Mouse (Mus musculus): ENCODE data around the gene Zbtb16.
A peak's percentile ranks its signal among the peaks of the same experiment; 100 is the strongest.

Gene Zbtb16

GRCm38 (mm10) chr9:48671841-48672240 is 164.2 kb downstream of the Zbtb16 start:
- no peak for DNase-seq (ENCODE audit: low read depth)

DNA sequence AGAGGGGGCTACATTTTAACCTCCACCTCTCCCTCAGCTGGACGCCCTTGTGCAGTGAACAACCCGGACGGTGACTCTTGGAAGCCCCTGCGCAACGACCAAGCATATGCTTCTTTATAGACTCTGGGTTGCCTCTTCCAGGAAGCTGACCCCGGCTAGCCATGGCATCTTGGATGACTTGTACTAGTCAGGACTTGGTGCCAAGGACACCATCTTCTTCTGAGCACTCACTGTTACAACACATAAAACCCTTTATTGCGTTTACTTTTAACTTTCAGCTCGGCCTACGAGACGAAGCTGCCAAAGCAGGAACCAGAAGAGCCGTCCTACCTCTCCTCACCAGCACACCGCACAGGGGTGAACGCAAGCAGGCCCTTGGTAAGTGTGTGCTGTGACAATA is 165.9 kb downstream of the Zbtb16 start:
- no peak for DNase-seq (ENCODE audit: low read depth)

DNA sequence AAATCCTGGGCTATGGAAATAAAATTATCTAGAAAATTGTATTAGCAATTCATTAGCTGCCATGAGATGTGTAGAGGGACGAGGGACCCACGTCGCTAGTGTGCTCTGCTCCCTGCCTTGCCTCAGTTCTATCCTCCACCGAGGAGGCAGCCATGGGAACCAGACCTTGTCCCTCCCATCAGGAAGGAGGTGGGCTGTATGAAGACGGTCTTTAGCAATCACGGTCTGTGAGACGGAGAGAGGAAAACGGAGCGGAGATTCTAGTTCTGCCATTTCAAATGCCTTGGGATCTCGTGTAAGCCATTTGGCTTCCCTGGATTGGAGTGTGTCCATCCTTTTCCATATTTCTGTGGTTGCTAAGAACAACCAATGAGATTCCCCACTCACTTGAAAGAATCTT is 166.3 kb downstream of the Zbtb16 start:
- DNase-seq (ENCODE audit: low read depth): no peak

DNA sequence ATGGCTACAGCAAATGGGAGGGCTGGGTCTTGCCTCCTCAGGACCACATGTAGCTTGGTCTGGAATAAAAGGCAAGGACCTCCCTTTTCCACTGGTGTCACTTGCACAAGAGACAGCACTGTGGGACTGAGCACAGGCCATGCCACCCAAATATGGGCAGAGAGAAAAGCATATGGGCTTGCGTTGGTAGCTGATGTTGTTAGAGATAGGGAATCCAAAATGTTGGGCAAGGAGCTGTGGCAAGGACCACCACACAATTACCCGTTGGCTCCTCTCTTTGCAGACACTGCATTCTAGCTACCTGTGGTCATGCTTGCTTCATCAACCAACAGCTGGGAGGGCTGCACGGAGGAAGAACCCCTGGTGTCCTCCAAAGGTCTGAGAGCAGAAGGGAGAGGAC is 169.3 kb downstream of the Zbtb16 start:
- DNase-seq (ENCODE audit: low read depth): no peak

DNA sequence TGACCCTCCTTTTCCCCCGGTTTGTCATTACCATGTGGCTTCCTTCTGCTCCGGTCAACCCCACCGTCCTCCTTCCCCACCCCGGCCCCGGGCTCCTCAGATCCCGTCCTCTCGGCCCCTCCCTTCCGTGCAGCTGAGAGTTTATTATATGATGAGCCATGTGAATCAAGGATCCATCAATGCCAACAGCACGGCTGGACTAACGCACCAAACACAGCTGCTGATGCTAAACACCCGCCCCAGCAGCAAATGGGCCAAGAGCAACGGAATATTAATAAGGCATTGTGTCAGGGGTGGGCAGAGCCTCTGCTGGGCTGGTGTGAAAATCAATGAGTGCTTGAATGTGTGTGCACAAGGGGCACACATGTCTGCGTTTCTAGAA is 173.0 kb downstream of the Zbtb16 start:
- no peak for DNase-seq (ENCODE audit: low read depth)

DNA sequence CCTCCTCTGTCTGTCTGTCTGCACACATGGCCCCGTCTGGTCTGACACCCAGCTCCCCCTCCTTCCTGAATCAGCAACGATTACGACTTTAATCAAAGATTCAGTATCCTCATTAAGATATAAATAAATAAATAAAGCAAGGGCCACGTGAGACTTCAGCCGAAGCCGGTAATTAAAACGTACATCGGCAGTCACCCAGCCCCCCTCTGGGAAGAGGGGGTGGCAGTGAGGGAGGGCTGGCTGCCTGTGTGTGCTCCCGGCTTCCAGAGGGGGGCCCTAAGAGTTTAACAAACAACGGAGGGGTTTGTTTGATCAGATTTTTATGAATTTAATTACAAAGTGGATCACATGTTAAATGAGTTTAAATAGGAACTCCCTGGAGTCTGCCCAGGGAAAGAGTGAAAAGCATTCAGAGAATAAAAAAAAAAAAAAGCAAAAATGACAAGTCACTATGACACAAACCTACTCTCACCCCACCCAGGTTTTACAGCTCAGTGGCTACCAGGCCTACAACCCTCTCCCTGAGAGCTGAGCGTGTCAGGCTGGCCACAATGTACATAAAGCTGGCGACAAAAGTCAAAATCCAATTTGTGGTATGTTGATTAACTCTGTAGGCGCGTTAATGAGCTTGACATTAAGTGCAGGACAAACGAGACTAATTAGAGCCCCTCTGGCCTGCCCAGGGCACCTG is 173.5 kb downstream of the Zbtb16 start:
- no peak for DNase-seq (ENCODE audit: low read depth)

- DNase-seq (ENCODE audit: low read depth): no peak
These were observed 174.6 kb downstream of the Zbtb16 start for GRCm38 (mm10) chr9:48661225-48662023.

DNA sequence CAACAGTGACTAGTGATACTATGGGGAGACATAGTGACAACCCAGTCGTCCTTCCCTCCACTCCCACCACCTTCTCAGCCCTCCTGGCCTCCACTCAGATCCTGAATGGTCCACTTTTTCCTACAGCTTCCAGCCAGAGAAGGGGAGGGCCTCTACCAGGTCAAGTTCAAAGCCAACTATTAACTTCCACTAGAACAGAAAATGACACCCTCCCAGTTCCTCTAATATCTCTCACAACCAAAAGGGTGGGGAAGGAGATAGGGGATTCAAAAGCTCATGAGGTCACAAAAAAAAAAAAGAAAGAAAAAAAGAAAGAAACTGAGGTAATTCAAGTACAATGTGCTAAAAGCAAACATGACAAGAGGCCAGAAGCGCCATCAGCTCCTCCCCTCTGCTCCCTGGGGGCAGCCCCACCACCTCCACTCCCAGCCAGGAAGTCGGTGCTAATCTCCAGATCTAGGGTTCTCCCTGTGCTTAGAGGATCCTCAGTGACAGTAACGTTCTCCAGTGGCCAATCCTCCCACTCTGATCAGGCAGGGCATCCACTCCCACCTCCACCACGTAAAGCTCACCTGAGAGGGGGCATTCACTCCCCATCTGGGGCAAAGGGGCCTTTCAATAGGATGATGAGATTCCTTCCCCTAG is 180.4 kb downstream of the Zbtb16 start:
- DNase-seq (ENCODE audit: low read depth): no peak

DNA sequence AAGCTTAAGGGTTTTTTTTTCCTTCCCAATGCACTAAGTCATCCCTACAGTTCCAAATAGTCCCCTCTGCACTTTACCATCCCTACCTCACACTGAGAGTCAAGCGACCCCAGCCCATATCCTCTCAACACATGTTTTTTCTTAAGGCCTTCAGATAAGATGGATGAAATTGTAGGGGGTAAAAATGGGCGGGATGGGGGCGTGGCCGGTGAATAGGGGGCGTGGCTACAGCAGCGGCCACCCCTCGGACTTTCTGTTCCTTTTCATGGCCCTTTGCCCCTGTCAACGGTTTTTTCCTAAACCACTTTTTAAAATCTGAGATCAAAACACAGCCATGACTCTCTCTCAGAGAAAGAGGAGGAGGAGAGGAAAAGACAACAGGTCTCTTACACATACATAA is 181.3 kb downstream of the Zbtb16 start:
- no peak for DNase-seq (ENCODE audit: low read depth)

DNA sequence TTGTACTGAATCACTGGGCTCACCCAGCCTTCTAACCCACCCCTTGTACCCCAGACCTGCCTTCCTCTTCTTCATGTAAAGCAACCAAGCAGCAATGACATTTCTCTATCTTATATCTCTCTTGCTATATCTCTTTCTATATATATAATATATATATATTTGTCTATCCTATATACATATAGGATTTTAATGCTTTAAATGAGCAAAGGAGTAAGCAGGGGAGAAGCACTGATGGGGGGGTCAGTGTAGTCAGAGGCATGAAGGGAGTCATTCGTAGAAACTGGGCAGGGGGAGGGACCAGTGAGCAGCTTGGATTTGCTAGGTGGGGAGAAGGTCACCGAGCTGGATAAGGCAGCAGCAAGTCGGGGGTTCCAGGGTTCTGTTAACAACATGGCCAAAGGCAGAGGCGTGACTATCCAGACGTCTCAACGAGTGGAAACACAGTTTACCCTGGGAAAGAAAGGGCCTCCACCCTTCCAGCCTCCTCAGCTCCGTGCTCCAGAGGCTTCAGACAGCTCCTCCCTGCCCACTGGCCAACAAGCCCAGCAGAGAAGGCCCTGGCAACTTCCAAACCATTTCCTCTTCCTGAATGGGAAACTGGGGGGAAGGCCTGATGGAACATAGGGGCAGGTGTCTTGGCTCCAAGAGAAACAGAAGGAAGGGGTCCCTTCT is 182.5 kb downstream of the Zbtb16 start:
- DNase-seq (ENCODE audit: low read depth): no peak

DNA sequence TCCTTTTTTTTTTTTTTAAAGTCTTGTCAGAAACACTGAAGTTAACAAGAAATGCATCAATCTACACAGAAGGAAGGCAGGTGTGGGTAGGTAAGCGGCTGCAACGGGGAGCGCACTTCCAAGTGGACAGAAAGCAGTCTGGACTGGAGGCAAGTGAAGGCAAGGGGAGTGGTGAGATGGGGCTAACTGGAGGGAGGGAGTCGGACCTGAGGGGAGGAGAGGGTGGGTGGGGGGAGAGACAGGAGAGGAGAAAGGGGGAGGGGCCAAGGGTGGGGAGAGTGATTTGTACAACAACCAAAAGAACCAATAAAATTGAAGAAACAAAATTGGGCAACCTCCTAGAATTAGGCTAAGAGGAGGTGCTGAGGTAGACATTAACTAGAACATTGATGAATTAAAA is 184.0 kb downstream of the Zbtb16 start:
- no peak for DNase-seq (ENCODE audit: low read depth)

DNA sequence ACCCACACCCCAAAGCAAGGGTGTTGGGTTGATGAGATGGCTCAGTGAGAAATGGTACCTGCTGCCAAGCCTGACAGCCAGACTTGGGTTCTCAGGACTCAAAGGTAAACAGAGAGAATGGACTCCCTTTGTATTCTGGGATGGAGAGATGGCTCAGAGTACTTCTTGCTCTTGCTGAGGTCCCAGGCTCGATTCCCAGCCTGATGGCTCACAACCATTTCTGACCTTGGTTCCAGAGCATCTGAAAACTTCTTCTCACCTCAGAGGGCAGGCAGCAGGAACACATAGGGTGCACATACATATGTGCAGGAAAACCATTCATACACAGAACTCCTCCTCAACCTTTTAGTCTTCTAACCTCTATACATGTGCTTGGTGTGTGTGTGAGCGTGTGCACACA is 185.2 kb downstream of the Zbtb16 start:
- no peak for DNase-seq (ENCODE audit: low read depth)

GRCm38 (mm10) chr9:48649851-48650685 is 186.0 kb downstream of the Zbtb16 start:
- no peak for DNase-seq (ENCODE audit: low read depth)

DNA sequence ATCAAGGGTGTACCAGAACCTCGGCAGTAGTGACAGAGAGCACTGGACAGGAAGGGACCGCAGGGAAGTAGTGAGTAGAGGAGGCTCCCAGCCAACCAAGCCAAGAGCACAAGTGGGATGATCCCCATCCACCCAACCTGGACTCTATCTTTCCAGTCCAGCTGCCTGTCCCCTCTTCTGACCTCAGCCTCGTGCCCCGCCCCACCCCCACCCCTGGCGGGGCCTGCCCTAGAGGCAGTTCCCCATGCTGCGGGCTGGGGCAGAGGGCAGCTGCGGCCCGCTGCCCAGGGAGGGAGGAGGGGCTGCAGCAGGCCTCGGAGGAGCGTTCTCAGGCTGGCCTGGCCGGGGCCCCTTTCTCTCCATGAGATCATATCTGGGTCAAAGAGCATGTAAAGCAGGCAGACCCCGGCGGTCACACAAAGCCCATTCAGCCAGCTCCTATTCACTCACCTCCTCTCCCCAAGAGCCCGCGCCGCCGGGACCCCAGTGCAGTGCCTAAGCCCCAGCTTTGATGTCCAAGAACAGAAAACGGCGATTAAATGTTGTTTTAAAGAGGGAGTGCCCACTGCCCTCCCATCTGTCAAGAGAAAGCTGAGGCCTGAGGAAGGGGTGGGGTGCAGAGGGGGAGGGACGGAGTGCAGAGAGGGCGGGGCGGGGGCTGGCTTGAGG is 186.8 kb downstream of the Zbtb16 start:
- DNase-seq (ENCODE audit: low read depth): no peak

DNA sequence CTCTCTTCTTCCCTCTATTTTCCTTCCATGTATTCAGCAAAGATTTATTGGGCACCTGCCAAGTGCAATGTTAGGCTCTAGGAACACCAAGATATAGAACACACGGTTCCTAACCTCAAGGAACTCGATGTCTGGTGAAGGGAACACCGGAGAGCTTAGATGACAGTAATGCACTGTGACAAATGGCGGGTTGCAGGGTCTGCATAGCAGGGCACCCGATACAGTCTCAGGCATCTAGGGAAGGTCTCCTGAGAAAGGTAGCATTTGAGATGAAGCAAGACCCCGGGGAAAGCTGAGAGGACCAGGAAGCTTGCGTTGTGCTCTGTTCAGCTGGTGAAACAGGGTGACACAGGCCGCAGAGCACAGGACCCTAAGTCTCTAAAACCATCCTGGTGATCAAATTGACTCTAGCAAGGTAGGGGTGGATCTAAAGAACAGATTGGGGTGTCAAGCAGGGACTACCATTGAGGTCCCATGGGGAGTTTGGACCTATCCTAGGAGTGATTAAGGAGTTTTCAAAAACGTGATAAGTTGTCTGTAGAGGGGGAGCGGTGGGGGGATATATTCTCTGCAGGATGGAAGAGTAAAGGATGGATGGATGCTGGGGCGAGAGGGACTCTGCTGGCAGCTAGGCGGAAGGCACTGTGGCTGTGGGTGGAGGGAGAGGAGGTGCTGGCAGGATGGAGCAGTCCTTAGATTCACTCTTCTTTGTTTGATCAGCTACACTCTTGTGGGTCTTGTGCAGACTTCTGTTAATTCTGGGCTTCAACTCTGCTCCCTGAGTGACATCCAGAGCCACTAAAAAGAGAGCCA is 187.5 kb downstream of the Zbtb16 start:
- no peak for DNase-seq (ENCODE audit: low read depth)

DNA sequence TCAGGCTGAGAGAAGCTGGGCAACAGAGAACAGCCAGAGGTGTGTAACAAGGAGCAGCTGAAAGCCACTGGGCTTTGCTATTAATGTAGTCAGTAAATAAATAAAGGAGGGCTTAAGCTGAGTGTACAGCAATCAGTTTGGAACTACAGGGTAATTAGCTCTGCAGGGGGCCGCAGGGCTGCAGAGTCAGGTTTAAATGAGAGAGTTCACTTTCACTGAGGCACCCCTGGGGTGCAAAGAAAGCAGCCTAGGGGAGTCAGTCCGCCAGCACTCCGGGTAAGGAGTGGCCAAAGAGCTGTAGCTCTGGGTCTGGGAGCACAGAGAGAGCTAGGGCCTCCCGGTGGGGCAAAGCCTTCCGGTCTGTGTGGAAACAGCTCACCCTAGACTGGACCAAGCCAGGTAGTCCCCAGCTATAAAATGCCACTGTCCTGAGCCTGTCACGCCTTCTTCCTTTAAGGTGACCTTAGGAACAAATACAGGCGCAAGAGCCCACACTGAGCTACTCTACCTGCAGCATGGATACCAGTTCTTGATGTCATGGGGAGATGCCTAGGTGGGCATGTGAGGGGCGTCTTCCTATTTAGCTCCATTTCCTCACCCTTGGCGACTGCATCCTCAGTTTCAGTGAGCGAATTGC is 188.3 kb downstream of the Zbtb16 start:
- DNase-seq (ENCODE audit: low read depth): no peak

- no peak for DNase-seq (ENCODE audit: low read depth)
These were observed 189.0 kb downstream of the Zbtb16 start for GRCm38 (mm10) chr9:48646781-48647647.

- DNase-seq (ENCODE audit: low read depth): peak; percentile 71
These were observed 189.8 kb downstream of the Zbtb16 start for GRCm38 (mm10) chr9:48646251-48646650.

GRCm38 (mm10) chr9:48645648-48646126 is 190.3 kb downstream of the Zbtb16 start:
- no peak for DNase-seq (ENCODE audit: low read depth)

Measured in c-Kit-positive CD71-negative TER-119-negative erythroid progenitor cells, embryonic 14.5 days (primary cell).